Mouse (Mus musculus) neural tube, embryonic 11.5 days (tissue): ENCODE data around the gene Gm17409. TPM values are rescaled to one million over a fixed set of nuclear protein-coding genes. Genes with fewer than 3 reads are reported as not detected.

Experiments
- ATAC-seq: fragments of 200-750 bp; cut with Nextera tagmentation; 2 replicates; pipeline ENCODE4 v1.8.0; 2017; ENCODE audit warnings: moderate number of reproducible peaks, mild to moderate bottlenecking, moderate TSS enrichment, moderate library complexity; ENCODE audit not compliant: insufficient read depth, low FRiP score, low TSS enrichment
- DNase-seq: peaks from one replicate; pipeline ENCODE4 v3.0.0-alpha.2; 2015; ENCODE audit warnings: low spot score
- H3K27ac ChIP-seq: fragments of 300-500 bp; sonication (generic); 2 replicates; pipeline ENCODE4 v1.5.1; 2014; ENCODE audit warnings: low read depth, mild to moderate bottlenecking, low read length
- H3K27me3 ChIP-seq: fragments of 300-500 bp; sonication (generic); 2 replicates; pipeline ENCODE4 v1.6.1; 2014; ENCODE audit warnings: mild to moderate bottlenecking, low read length, mixed read lengths; ENCODE audit not compliant: control insufficient read depth, insufficient read depth
- H3K36me3 ChIP-seq: fragments of 300-500 bp; sonication (generic); 2 replicates; pipeline ENCODE4 v1.6.1; 2014; ENCODE audit warnings: mild to moderate bottlenecking, low read length, moderate library complexity, mixed read lengths; ENCODE audit not compliant: control insufficient read depth, insufficient read depth
- H3K4me1 ChIP-seq: fragments of 300-500 bp; sonication (generic); 2 replicates; pipeline ENCODE4 v1.6.1; 2014; ENCODE audit warnings: low read length, mixed read lengths; ENCODE audit not compliant: control insufficient read depth, insufficient read depth
- H3K4me2 ChIP-seq: fragments of 300-500 bp; sonication (generic); 2 replicates; pipeline ENCODE4 v1.6.1; 2014; ENCODE audit warnings: low read depth, mild to moderate bottlenecking, moderate library complexity
- H3K4me3 ChIP-seq: fragments of 300-500 bp; sonication (generic); 2 replicates; pipeline ENCODE4 v1.5.1; 2014; ENCODE audit warnings: low read depth, low read length
- H3K9ac ChIP-seq: fragments of 300-500 bp; sonication (generic); 2 replicates; pipeline ENCODE4 v1.6.1; 2014; ENCODE audit warnings: mild to moderate bottlenecking, low read length
- H3K9me3 ChIP-seq: fragments of 300-500 bp; sonication (generic); 2 replicates; pipeline ENCODE4 v1.6.1; 2016; ENCODE audit warnings: low read length; ENCODE audit not compliant: control insufficient read depth
- WGBS: fragments of 180-500 bp; shearing (Covaris S2); extraction: QIAGEN DNeasy Blood & Tissue Kit; methylation state at CpG from one replicate; pipeline ENCODE4 v1.1.7; 2014; 5-methylcytosine and 5-hydroxymethylcytosine counted together
- polyA plus RNA-seq: library from polyadenylated mRNA; unstranded; fragments of >200 nt; fragmentation: Nextera tagmentation; extraction: Ambion mirVana; gene quantifications from 2 replicates; pipeline ENCODE4 v1.2.1, GENCODE M21; 2014

The Gm17409 gene
- polyA plus RNA-seq = not detected in 2 replicates

DNA sequence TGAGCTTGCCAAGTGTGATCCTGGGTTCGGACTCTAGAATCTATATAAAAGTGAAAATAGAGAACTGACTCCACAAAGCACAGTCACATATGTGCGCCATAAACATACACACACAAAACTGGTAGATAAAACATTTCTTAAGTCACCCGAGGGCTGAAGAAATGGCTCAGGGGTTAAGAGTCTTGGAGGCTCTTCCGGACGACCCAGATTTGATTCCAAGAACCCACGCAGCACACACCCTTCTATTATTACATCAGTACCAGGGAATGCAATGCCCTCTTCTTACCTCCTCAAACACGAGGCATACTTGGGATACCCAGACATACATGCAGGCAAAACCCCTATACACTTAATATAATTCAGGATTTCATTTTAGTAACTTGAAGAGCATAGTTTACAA lies at the start of gene Gm17409:
Gene Gm17409, plus strand, starts transcription at position 301 of the 400 bp plus-strand sequence.
- Histone ChIP-seq H3K36me3 (peaks cover 6% of the 10 kb centered on the region), H3K27me3 (no peaks in the 10 kb centered on the region), H3K9ac (no peak within 1 kb of the TSS), H3K4me2 (no peak within 1 kb of the TSS), H3K9me3 (no peaks in the 10 kb centered on the region; the same call in 1 of the 2 replicates), H3K4me3 (no peak within 1 kb of the TSS), H3K27ac (no peak within 1 kb of the TSS), H3K4me1 (no peaks in the 10 kb centered on the region)
- DNase-seq = no peak
- ATAC-seq = no peak
- 94% methylated on average over 7 of the region's 7 CpGs for WGBS

DNA sequence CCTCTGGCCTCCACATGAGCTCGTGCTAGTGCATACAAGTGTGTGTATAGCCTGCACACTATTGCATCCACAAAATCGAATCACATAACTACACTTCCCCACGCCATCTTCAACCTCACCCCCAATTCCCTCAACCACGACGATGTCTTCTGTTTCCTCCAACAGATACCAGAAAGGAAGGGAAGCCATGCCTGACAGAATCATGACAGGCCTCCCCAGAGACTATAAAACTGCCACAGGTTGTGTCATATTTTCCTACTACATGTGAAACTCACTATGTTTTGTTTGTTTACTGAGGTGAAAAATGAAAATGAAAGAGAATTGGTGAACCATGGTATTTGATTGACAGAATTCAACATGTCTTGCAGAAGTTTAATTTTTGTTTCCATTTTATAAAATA lies 46.6 kb upstream of the Gm17409 start:
- DNase-seq = no peak
- Histone ChIP-seq H3K9me3 (no peaks in the 10 kb centered on the region), H3K4me3 (no peak overlapping the region), H3K36me3 (no peaks in the 10 kb centered on the region), H3K9ac (no peak overlapping the region), H3K4me2 (no peak overlapping the region), H3K4me1 (no peaks in the 10 kb centered on the region), H3K27me3 (no peaks in the 10 kb centered on the region), H3K27ac (no peak overlapping the region)
- 94% methylated on average over 5 of the region's 5 CpGs for WGBS
- no peak for ATAC-seq

DNA sequence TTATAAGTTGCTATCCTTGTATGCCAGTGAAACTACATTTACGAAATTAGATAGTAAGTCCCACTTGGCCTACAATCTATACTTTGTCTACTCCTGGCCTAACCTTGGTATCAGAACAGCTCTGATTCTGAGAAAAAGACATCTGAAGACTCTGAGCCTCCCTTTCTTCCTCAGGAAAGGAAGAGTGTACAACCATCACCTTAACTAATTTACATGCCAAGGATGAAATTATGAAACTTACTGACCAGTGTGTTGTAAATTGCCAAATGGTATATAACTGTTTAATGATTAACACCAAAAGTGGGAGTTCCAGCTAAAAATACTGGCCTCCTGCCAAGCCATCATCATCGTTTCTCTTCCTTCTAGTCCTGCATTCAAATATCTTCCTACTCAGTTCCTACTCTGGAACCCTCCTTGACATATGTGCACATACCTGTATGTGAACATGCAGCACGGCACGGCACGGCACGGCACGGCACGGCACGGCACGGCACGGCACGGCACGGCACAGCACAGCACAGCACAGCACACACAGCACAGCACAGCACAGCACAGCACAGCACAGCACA lies 44.4 kb upstream of the Gm17409 start:
- H3K4me2 ChIP-seq = no peak overlapping the region
- DNase-seq (no peak), ATAC-seq (no peak)
- H3K9ac ChIP-seq = no peak overlapping the region
- no peaks in the 10 kb centered on the region for H3K36me3 ChIP-seq
- H3K27ac ChIP-seq = no peak overlapping the region
- no peaks in the 10 kb centered on the region for H3K9me3 ChIP-seq
- H3K4me1 ChIP-seq = no peaks in the 10 kb centered on the region
- 80% methylated on average over 13 of the region's 13 CpGs for WGBS
- H3K27me3 ChIP-seq = no peaks in the 10 kb centered on the region
- no peak overlapping the region for H3K4me3 ChIP-seq

DNA sequence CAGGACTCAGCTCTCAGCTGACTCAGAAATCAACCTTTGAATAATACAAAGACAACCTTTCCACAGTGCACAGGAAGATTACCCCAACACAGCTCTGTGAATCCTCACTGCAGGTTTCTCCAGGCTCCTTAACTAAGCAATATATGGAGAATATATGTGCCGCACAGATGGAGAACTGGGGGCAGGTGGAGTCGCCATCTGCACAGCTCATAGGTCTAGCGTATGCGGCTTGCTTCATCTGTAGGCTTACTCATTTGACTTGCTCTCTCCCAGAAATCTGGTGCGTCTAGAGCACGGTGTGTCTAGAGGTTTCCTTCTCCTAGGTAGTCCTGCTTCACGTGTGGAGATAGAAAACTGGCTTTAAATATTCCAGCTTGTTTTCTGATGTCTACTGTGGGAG lies 37.7 kb upstream of the Gm17409 start:
- no peaks in the 10 kb centered on the region for H3K9me3 ChIP-seq
- H3K4me1 ChIP-seq = no peaks in the 10 kb centered on the region
- ATAC-seq (no peak), DNase-seq (no peak)
- no peaks in the 10 kb centered on the region for H3K27me3 ChIP-seq
- no peak overlapping the region for H3K4me3 ChIP-seq
- no peak overlapping the region for H3K27ac ChIP-seq
- no peak overlapping the region for H3K9ac ChIP-seq
- 96% methylated on average over 7 of the region's 7 CpGs for WGBS
- H3K4me2 ChIP-seq = no peak overlapping the region
- no peaks in the 10 kb centered on the region for H3K36me3 ChIP-seq

GRCm38 (mm10) chr2:58433317-58433716 lies 36.6 kb upstream of the Gm17409 start:
- Histone ChIP-seq H3K27me3 (no peaks in the 10 kb centered on the region), H3K36me3 (no peaks in the 10 kb centered on the region), H3K27ac (no peak overlapping the region), H3K9me3 (no peaks in the 10 kb centered on the region), H3K4me1 (no peaks in the 10 kb centered on the region), H3K9ac (no peak overlapping the region), H3K4me3 (no peak overlapping the region), H3K4me2 (no peak overlapping the region)
- no peak for DNase-seq
- 87% methylated on average over 2 of the region's 2 CpGs for WGBS
- no peak for ATAC-seq

DNA sequence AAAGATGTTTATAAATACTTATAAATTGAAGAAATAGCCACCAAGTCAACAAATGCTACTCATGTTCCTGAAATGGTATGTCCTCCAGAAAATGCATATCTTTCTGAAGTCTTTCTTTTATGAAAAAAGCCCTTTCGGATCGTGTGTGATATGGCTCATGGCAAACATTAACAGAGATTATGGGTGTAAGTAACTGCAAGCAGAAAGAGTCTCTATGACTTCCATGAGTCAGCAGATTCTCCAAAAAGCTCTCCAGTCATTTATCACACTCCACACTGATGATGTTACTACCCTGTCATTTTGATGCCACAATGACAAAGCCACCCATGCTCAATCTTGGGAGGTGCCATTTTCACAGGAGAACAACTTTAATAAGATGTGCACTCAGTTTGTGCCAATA lies 35.5 kb upstream of the Gm17409 start:
- Histone ChIP-seq H3K4me2 (no peak overlapping the region), H3K9ac (no peak overlapping the region), H3K9me3 (no peaks in the 10 kb centered on the region), H3K4me3 (no peak overlapping the region), H3K27me3 (no peaks in the 10 kb centered on the region), H3K4me1 (no peaks in the 10 kb centered on the region), H3K27ac (no peak overlapping the region), H3K36me3 (no peaks in the 10 kb centered on the region)
- no peak for DNase-seq
- WGBS = 91% methylated on average over 2 of the region's 2 CpGs
- ATAC-seq = no peak

- H3K36me3 ChIP-seq = no peaks in the 10 kb centered on the region
- no peak overlapping the region for H3K4me2 ChIP-seq
- H3K9me3 ChIP-seq = no peaks in the 10 kb centered on the region
- no peak for ATAC-seq
- no peaks in the 10 kb centered on the region for H3K27me3 ChIP-seq
- no peak overlapping the region for H3K4me3 ChIP-seq
- no peak overlapping the region for H3K9ac ChIP-seq
- no peaks in the 10 kb centered on the region for H3K4me1 ChIP-seq
- 87% methylated on average over 13 of the region's 13 CpGs for WGBS
- no peak for DNase-seq
- no peak overlapping the region for H3K27ac ChIP-seq
Observed at GRCm38 (mm10) chr2:58435507-58435906, 34.4 kb upstream of the Gm17409 start.

- ATAC-seq (no peak), DNase-seq (no peak)
- Histone ChIP-seq H3K36me3 (no peaks in the 10 kb centered on the region), H3K9me3 (no peaks in the 10 kb centered on the region), H3K4me2 (no peak overlapping the region), H3K27me3 (no peaks in the 10 kb centered on the region), H3K4me3 (no peak overlapping the region), H3K4me1 (no peaks in the 10 kb centered on the region), H3K27ac (no peak overlapping the region), H3K9ac (no peak overlapping the region)
- 87% methylated on average over 3 of the region's 3 CpGs for WGBS
Observed at GRCm38 (mm10) chr2:58436911-58437310, 33.0 kb upstream of the Gm17409 start.

GRCm38 (mm10) chr2:58443163-58443562 lies 26.8 kb upstream of the Gm17409 start:
- DNase-seq = no peak
- H3K27ac ChIP-seq = no peak overlapping the region

More at GRCm38 (mm10) chr2:58443163-58443562, 26.8 kb upstream of the Gm17409 start:
- Histone ChIP-seq H3K9me3 (no peaks in the 10 kb centered on the region), H3K9ac (no peak overlapping the region), H3K4me2 (no peak overlapping the region), H3K4me1 (no peaks in the 10 kb centered on the region), H3K4me3 (no peak overlapping the region), H3K36me3 (no peaks in the 10 kb centered on the region; the same call in 1 of the 2 replicates), H3K27me3 (no peaks in the 10 kb centered on the region)
- WGBS = 86% methylated on average over 4 of the region's 4 CpGs
- ATAC-seq = no peak
